Mouse (Mus musculus) CD4-positive, CD25-positive, alpha-beta regulatory T cell, adult 2 months (primary cell): ENCODE measurements around the gene Hfe2.

ENCODE experiments used
- DNase-seq: peaks from one replicate; pipeline ENCODE4 v3.0.0-alpha.2; 2012; ENCODE audit warnings: low read depth, low spot score

Gene Hfe2

GRCm38 (mm10) chr3:96573611-96574511 is 48.9 kb downstream of the Hfe2 start:
- DNase-seq, result no peak

DNA sequence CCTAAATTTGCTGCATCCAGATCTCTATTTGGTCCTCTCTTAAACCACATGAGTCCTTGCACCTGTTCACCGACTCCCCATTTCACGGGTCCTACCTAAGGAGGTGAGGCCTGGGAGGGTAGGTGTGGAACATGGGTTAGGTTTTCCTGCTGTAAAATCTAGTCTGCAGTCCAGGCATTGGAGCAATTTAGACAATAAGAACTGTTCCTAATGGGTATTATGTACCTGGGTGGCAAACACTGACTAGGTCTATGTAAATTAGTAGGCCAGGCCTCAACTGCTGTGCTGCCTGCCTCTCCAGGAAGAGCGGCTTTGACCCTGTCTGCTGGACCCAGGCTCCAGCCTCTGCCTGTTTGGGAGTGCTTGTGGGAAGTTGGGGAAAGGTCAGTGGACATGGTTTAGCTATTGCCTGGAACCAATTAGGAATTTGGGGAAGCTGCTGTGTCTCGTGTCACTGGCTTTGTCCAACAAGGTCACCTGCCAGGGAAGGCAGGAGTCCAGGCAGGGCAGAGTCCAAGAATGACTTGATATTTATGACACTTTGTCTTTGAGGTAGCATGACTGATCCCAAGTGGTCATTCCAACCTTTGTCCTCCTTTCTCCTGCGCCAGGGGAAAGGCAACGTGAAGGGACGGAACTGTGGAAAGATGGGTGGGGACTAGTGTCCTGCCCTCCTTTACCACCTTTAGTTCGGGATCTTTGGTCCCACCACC is 50.5 kb downstream of the Hfe2 start:
- no peak for DNase-seq

DNA sequence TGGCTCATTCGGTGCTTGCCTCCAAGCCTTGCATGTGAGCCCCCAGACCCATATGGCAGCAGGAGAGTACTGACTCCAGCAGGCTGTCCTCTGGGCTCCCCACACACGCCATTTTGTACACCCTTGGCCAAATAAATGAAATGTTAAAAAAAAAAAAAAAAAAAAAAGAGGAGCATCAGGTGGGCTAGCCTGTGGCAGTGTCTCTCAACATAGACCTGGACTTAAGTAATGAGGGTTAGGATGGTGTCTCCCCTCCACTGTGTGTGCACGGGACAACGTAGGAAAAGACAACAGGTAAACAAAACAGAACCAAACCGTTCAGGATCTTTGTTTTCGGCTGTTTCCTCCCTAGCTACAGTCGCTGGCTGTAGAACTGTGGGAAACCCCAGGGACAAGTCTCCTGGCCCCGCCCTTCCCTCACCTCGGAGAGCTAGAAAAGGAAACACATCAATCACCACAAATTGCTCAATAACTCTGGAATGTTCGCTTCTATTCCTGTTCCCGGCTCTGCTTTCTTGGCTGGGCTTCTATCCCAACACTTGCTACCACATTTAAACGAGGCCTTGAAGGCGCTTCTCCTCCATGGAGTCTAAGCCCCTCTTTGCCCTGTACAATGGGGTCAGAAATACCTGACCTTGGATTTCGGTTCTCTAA is 51.2 kb downstream of the Hfe2 start:
- DNase-seq, result peak; percentile 65

DNA sequence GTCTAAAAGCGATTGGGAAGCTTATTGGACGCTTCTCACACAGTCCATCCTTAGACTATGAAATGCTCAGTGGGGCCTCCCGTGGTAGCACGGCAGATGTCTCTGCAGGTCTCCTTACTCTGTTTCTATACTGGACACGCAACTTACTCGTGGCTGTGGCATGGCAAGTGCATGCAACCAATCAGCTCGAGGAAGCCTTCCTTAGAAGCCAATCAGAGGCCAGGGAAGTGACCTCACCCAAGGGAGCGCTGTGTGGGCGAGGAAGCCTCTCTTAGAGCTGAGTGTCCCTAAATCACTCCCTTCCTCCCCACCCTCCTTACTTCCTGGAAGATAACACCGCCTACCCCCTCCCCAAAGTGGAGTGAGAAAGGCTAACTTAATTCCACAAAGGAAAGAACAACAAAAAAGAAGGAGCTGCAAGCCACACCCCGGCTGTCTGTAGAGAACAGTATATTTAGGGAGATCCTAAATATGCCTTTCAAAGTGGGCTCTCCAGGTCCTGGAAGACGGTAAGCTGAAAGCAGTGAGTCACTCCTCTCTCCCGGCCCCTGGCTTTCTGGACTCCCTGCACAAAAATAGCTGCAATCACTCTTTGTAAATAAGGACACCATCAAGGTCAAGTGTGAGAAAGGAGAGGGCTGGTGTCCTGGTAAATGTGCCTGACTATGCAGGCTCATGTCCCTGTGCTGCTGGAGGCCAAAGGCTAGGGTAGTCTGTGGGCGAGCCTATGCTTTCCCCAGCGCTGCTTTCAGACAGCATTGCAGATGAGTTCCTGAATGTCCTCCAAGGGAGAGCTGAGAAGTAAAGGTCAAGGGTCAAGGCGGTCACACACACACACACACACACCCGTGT is 51.9 kb downstream of the Hfe2 start, which contains the start of gene Gm16253:
Gm16253 (plus strand) TSS at position 295 of the 852 bp plus-strand sequence.
- peak; percentile 93 for DNase-seq

DNA sequence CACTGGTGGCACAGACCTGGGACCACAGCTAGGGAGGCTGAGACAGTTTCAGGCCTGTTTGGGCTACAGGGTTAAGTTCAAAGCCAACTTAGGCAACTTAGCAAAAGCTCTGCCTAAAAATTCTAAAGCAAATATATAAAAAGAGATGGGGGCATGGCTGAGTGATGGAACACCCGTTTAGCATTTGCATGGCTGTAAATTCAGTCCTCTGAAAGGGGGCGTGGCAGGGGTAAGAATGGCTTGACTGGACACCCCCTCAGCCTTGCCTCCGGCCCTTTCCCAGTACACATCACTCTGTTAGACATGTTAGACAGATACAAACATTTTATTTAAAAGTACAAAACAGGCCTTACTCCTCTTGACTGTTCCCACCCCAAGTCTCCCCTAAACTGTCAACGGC is 52.6 kb downstream of the Hfe2 start:
- no peak for DNase-seq
